Mouse (Mus musculus) common myeloid progenitor, adult 5-6 weeks (primary cell): Measurements from ENCODE around the gene Trim3. TPM values are rescaled to one million over a fixed set of nuclear protein-coding genes. Genes with fewer than 3 reads are reported as not detected.

Experiments
- ATAC-seq: replicated peaks from 2 replicates; pipeline ENCODE4 v1.8.0; 2016; ENCODE audit warnings: low read depth, mild to moderate bottlenecking, moderate TSS enrichment, inconsistent platforms; ENCODE audit not compliant: poor library complexity, severe bottlenecking
- total RNA-seq: library from RNA; stranded (forward); fragments of 200-1000, 187-1606 nt; gene quantifications from 2 replicates; pipeline ENCODE4 v1.2.3, GENCODE M21; 2017

The Trim3 gene
- 5.4 and 6.4 TPM in 2 replicates for total RNA-seq

DNA sequence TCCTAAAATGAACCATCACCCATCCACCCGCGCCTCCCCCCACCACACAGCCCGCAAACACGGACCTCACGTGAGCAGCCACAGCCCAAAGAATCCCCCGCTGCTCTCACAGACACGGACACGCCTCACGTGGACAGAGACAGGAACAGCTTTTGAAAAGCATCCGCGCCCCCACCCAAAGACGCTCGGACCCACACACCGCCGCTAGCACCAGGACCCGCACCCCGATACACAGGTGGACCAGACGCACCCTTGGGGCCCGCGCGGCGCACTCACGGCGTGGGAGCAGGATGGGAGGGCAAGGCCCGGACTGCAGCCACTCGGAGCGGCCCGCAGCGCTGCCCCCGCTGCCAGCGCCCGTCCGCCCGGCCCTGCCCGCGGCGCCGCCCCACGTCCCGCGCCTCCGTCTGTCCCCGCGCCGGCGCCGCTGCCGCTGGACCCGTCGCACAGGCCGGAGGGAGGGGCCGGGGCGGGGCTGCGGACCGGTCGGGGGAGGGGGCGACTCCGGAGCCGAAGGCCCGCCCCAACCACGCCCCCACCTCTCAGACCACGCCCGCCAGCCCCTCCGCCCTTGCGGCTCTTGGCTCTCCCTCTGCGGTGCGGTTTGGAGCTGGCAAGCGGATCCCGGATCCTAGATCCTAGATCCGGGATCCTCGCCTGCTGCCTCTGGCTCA is at the start of gene Trim3:
Gene Trim3, minus strand, starts transcription at position 445 of the 674 bp plus-strand sequence.
- ATAC-seq, result peak; percentile 72

DNA sequence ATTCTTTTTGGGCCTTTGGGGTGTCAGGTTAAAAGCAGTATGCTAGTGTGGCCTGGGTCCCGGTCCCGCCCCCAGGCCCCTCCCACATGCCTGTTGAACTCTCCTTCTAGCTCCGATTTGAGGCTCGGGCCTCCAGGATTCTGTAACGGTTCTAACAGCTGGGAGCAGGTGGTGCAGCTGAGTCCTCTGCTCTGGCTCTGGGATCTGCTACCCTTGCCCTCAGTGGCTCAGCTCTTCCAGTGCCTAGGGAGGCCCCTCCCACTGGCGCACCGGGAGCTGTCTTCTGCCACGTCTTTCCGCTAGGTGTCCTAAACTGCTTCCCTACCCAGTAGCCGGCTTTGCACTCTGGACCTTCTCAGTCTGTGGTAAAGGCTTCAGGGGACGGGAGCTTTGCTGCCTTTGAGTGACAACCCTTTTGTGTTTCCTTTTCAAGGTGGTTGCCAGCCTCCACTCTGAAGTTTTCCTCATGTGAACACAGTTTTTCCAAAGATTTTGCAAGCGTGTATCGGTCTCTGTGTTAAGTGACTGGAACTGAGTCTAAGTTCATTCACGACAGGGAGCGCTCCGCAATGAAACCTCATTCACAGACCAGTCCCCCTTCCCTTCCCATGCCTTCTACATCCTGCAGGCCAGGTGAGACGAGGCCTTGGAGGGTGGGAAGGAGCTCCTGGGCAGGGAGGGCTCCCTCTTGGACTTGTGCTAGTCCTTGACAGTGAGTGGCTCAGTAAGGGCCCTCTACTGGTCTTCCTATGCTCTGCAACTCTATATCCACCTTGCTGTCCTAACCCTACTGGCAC is 17.5 kb upstream of the Trim3 start, which contains the start of gene Dnhd1:
Gene Dnhd1, plus strand, starts transcription at position 189 of the 797 bp plus-strand sequence.
- ATAC-seq, result peak; percentile 98

- ATAC-seq, result 0 out of 2 replicates have a peak, but pooled peaks have one; percentile 5
Measured at GRCm38 (mm10) chr7:105641936-105642335, 8.6 kb upstream of the Trim3 start.

DNA sequence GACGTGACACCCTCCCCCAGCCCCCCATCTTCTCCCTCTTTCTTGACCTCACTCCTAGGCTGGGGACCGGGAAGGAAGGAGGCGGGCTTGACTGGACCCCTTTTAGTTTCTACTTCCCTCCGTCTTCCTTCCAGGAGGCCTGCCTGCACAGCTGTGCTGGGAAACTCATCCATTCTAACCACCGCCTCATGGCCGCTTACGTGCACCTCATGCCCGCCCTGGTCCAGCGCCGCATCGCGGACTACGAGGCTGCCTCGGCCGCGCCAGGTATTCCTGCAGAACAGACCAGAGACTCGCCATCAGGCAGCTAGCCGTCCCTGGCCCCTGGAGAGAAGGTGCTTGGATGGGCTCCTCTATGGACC is 7.5 kb upstream of the Trim3 start:
- ATAC-seq, result peak; percentile 23; the same call in 1 of the 2 replicates

GRCm38 (mm10) chr7:105640233-105640893 is 7.0 kb upstream of the Trim3 start, which contains the start of the genes Arfip2 and Gm45799:
Gene Arfip2 (minus strand): TSS chr7:105640416.
Gene Gm45799 (plus strand): TSS chr7:105640552.
- ATAC-seq, result peak; percentile 84

GRCm38 (mm10) chr7:105639756-105640155 is 6.4 kb upstream of the Trim3 start, which contains the start of gene Timm10b:
Gene Timm10b (plus strand): TSS chr7:105640056.
- no peak for ATAC-seq

GRCm38 (mm10) chr7:105639304-105639703 is 5.9 kb upstream of the Trim3 start:
- ATAC-seq, result no peak

DNA sequence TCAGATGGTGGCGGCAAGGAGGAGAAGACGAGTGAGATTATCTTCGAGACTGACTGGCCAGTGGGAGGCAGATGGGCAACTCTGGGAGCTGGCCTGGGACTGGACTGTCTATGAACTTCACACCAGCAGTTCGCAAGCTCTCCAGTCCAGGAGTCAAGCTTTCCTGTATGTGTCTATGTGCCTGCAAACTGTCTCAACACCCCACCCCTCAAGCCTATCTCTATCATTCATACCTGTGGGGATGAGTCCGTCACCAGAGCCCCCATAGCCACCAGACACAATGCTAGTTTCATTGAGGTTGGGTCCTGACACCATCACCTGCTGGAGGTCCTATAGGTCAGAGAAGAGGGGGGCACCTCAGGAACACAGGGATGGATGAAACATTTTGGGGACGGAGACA is 5.4 kb upstream of the Trim3 start:
- no peak for ATAC-seq

DNA sequence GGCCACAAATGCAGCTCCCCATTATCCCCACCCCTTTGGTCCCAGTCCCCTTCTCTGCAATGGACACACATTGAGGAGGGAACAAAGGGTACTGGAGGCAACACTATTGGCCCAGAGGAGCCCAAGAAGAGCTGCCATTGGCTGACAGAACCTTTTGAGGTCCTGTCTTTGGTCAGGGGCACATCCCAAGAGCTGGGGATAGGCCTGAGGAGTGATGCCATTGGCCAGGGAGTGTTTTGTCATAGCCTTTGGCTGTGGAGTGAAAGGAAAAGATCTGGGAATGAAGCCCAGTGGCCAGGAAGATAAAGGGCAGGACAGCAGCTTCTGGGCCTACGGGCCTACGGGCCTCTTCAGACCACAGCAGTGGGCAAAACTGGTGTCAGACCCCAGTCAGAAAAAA is 2.4 kb upstream of the Trim3 start:
- ATAC-seq, result no peak

- ATAC-seq, result no peak
Measured at GRCm38 (mm10) chr7:105634272-105634920, 1.0 kb upstream of the Trim3 start.

DNA sequence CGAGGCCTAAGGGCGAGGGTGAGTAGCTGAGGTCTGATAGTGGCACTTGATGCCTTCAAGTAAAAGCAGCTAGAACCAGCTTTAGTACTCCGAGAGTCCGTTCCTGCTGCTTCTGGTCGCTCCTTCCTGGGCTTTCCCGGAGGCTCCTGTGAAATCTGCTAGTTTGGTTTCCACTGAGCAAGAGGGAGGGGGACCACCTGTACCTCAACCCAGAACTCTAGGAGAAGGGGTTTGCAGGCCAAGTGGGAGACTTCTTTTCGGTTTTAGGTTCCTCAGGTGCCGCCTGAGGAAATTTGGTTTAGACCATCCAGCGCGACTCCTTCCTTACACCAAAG is 397 bp upstream of the Trim3 start:
- ATAC-seq, result peak; percentile 10

DNA sequence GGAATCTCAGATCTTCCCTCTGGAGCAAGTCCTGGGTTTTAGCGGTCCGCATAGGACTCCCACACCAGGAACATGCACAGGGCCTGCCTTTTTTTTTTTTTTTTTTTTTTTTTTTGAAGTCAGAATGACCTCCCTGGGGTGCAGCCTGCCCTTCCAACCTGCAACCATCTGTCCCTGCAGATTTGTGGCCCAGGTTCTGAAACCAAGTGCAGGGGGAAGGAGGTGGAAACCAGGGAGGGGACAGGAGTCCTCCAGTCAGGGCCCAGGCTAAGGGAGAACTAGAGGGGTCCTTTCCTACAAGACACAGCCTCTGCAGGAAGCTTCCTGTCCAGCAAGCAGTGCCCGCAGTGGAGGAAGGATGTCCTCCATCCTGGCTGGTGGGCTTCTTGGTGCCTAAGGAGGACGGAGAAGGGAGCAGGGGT is 809 bp downstream of the Trim3 start:
- ATAC-seq, result no peak

- ATAC-seq, result peak; percentile 55
Measured at GRCm38 (mm10) chr7:105628633-105629032, 4.7 kb downstream of the Trim3 start.

GRCm38 (mm10) chr7:105625397-105625796 is 8.0 kb downstream of the Trim3 start:
- no peak for ATAC-seq

- no peak for ATAC-seq
Measured at GRCm38 (mm10) chr7:105621646-105622292, 11.6 kb downstream of the Trim3 start.

DNA sequence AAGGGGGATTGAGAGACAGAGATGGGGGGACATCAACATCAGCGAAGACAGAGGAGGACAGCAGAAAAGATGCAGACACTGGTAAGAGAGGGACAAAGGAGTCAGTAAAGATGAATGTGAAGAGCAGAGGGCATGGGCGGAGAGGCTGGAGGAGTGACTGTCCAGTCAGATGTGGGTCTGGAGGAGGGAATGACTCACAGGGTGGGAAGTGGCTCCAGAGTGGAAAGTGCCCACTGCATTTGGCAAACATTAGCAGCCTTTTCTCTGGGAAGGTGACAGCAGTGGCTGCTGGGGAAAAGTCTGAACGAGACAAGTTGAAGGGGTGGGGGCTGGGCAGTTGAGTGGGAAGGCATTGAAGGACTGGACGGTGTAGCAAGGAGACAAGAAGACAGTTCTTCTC is 12.3 kb downstream of the Trim3 start:
- no peak for ATAC-seq

DNA sequence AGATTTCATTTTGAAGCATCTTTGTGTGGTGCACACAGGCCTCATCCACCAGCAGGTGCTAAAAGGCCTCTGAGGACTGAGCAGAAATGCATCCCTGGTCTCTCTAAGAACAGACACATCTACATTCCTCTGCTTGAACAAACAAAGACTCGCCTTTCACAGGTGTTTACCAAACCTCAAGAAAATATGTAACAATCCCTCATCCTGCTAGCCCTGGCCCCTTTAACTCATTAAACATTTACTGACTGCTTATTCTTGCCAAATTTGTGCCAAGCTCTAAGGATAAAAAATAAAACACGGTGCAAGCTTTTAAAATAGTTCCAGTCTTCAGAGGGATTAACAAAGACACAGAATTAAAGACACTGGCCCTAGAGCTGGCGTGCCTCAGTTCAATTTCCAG is 13.7 kb downstream of the Trim3 start:
- no peak for ATAC-seq

- ATAC-seq, result no peak
Measured at GRCm38 (mm10) chr7:105617810-105618209, 15.6 kb downstream of the Trim3 start.

GRCm38 (mm10) chr7:105616561-105616960 is 16.8 kb downstream of the Trim3 start:
- no peak for ATAC-seq

DNA sequence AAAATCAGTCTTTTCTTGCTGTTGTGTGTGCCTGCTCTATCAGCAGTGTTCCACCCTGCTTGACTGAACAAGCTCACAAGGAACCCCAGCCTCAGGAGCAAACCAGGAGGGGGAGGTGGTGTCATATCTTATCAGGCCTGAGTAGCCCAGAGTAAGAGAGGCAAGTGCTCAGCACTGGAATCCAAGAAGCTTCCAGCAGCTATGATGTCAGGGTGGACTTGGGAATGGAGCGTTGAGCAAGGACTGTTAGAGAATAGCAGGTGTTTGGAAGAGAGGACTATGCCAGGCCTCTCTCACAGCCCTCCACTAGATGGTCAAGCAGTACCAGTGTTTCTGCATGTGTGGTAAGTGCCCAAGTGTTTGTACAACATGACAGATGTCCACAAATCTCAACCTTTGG is 17.7 kb downstream of the Trim3 start:
- no peak for ATAC-seq
